Mouse (Mus musculus): ENCODE results near the gene Letmd1. TPM values are rescaled to one million over a fixed set of nuclear protein-coding genes. Genes with fewer than 3 reads are reported as not detected.
"Not testable (repeated sequence)": the region's sequence is repeated elsewhere in the genome, so short reads cannot be mapped to it uniquely, and the experiment has no call there.

Gene Letmd1
- polyA plus RNA-seq, 1 experiment from 2014 or later = 36.0 TPM

DNA sequence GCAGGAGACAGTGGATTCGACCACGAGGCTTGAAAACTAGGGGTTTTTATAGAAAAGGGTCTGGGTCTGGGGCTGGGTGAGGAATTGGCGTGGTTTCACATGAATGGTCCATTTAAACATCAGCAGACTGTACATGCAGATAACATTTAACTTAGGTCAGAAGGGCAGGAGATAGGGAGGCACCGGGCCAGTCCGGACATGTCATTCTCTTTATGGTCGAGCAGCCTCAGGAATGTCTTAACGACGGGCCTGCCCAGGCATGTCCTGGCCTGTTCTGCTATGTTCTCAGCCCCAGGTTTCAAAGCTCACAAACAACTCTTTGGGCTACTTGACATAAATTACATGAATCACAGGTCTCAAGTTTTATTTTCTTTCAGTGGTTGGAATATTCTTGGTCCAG is 30.7 kb downstream of the Letmd1 start:
- H3K4me1 ChIP-seq (replicated peaks; ENCODE audit: control insufficient read depth, insufficient read depth, low read length) = not testable (repeated sequence)

DNA sequence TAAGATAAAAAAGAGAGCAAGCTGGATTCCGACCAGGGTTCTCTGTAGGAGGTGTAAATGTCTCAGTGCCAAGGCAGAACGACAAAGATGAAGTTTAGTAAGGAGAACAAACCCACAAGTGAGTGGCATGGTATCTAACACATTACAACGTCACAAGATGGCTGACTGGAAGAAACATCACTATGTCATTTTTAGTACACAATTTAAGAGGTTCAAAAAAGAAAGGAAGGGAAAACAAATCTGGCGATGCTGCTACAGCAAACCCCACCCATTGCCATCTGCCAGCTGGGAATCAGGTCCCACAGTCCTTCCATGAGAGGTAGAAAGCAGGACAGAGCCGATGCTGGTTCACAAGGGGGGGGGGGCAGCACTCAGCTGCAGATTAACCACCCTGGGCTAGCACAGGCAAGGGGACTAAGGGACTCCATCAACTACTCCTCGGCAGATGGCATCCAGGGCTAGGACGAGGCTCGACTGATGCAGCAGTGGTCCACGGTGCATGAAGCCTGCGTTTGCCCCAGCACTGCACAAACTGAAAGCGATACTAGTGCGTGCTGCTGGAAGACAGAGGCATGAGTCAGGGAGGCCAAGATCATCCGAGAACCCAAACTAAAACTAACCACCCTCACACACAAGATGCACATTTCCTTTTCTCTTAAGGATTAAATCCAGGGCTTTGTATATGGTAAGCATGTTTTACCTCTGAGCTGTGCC is 39.8 kb downstream of the Letmd1 start:
- no peak overlapping the region for H3K4me2 ChIP-seq
- H3K4me1 ChIP-seq (replicated peaks; ENCODE audit: control insufficient read depth, insufficient read depth, low read length) = no peaks in the 10 kb centered on the region
- no peak overlapping the region for H3K27ac ChIP-seq (ENCODE audit: low read depth, low read length)
- H3K27me3 ChIP-seq (replicated peaks; ENCODE audit: control insufficient read depth, insufficient read depth, low read length) = no peaks in the 10 kb centered on the region
- no peak for DNase-seq (ENCODE audit: low spot score)
- 85% methylated on average over 13 of the region's 13 CpGs for WGBS
- no peaks in the 10 kb centered on the region for H3K9me3 ChIP-seq (ENCODE audit: control insufficient read depth, low read length)
- H3K9ac ChIP-seq (ENCODE audit: low read depth, low read length) = no peak overlapping the region
- H3K36me3 ChIP-seq (ENCODE audit: control insufficient read depth, insufficient read depth, low read length) = peaks cover 30% of the 10 kb centered on the region
- no peak overlapping the region for H3K4me3 ChIP-seq (ENCODE audit: low read depth, low read length)
- no peak for ATAC-seq (replicated peaks; ENCODE audit: low FRiP score)

More for the DNA sequence above, 30.7 kb downstream of the Letmd1 start:
- H3K9ac ChIP-seq (ENCODE audit: low read depth, low read length); H3K4me2 ChIP-seq; H3K27ac ChIP-seq (ENCODE audit: low read depth, low read length); H3K36me3 ChIP-seq (ENCODE audit: control insufficient read depth, insufficient read depth, low read length); H3K27me3 ChIP-seq (replicated peaks; ENCODE audit: control insufficient read depth, insufficient read depth, low read length); H3K9me3 ChIP-seq (ENCODE audit: control insufficient read depth, low read length); ATAC-seq (replicated peaks; ENCODE audit: low FRiP score); DNase-seq (ENCODE audit: low spot score); H3K4me3 ChIP-seq (ENCODE audit: low read depth, low read length): not testable (repeated sequence)
- 83% methylated on average over 8 of the region's 8 CpGs for WGBS

DNA sequence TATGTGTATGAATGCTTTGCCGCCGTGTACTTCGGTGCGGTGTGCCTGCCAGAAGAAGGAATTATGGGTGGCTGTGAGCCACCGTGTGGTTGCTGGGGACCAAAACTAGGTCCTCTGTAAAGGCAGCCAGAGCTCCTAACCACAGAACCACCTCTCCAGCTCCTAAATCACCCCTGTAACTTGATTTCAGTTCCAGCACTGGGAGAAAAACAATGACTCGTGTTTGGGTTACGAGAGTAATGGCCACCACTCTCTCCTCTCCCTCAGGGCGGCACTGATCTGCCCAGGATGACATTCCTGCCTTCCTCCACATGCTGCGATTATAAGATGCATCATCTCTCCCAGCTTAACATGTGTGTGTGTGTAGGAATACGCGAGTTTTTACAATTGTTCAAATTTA is 41.2 kb downstream of the Letmd1 start:
- no peak overlapping the region for H3K27ac ChIP-seq (ENCODE audit: low read depth, low read length)
- WGBS = 93% methylated on average over 11 of the region's 11 CpGs
- H3K9ac ChIP-seq (ENCODE audit: low read depth, low read length) = no peak overlapping the region
- H3K4me1 ChIP-seq (replicated peaks; ENCODE audit: control insufficient read depth, insufficient read depth, low read length) = no peaks in the 10 kb centered on the region
- H3K4me3 ChIP-seq (ENCODE audit: low read depth, low read length) = no peak overlapping the region
- DNase-seq (ENCODE audit: low spot score) = no peak
- ATAC-seq (replicated peaks; ENCODE audit: low FRiP score) = no peak
- H3K9me3 ChIP-seq (ENCODE audit: control insufficient read depth, low read length) = no peaks in the 10 kb centered on the region
- no peaks in the 10 kb centered on the region for H3K27me3 ChIP-seq (replicated peaks; ENCODE audit: control insufficient read depth, insufficient read depth, low read length)
- peaks cover 28% of the 10 kb centered on the region for H3K36me3 ChIP-seq (ENCODE audit: control insufficient read depth, insufficient read depth, low read length)
- H3K4me2 ChIP-seq = no peak overlapping the region

DNA sequence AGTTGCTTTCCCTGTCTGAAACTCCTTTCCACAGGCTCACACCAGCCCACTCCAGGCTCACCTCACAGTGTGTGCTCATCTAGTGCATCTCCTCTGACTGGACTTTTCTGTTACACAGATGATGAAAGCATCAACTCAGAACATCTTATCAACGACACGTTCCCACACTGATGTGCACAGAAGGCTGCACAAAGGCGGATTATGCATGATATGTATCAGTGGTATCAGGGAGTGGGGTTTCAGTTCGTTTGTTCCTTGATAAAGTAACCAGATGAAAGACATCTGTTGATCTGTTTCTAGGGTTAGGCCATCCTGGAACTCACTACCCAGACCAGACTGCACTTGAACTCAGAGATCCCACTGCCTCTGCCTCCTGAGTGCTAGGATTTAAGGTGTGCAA is 44.6 kb downstream of the Letmd1 start:
- ATAC-seq (replicated peaks; ENCODE audit: low FRiP score) (no peak), DNase-seq (ENCODE audit: low spot score) (no peak)
- peaks cover 24% of the 10 kb centered on the region for H3K36me3 ChIP-seq (ENCODE audit: control insufficient read depth, insufficient read depth, low read length)
- H3K9ac ChIP-seq (ENCODE audit: low read depth, low read length) = no peak overlapping the region
- no peak overlapping the region for H3K4me2 ChIP-seq
- no peak overlapping the region for H3K27ac ChIP-seq (ENCODE audit: low read depth, low read length)
- H3K9me3 ChIP-seq (ENCODE audit: control insufficient read depth, low read length) = no peaks in the 10 kb centered on the region
- no peaks in the 10 kb centered on the region for H3K4me1 ChIP-seq (replicated peaks; ENCODE audit: control insufficient read depth, insufficient read depth, low read length)
- H3K4me3 ChIP-seq (ENCODE audit: low read depth, low read length) = no peak overlapping the region
- H3K27me3 ChIP-seq (replicated peaks; ENCODE audit: control insufficient read depth, insufficient read depth, low read length) = no peaks in the 10 kb centered on the region
- 83% methylated on average over 4 of the region's 4 CpGs for WGBS

DNA sequence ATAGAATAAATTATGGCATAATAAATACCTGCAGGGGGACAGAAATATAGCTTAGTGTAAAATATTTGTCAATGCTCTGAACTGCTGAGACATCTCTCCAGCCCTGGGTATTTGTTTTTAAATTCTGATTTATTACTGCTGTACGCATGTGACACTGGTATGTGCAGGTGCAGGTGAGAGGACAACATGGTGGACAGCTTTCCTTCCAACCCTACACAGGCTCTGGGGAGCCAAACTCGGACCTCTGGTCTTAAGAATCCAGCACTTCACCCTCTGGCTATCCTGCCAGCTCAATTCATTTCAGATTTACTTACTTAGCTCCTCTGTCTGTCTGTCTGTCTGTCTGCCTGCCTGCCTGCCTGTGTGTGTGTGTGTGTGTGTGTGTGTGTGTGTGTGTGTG is 46.3 kb downstream of the Letmd1 start:
- no peak overlapping the region for H3K27ac ChIP-seq (ENCODE audit: low read depth, low read length)
- peaks cover 19% of the 10 kb centered on the region for H3K36me3 ChIP-seq (ENCODE audit: control insufficient read depth, insufficient read depth, low read length)
- H3K9me3 ChIP-seq (ENCODE audit: control insufficient read depth, low read length) = no peaks in the 10 kb centered on the region
- no peaks in the 10 kb centered on the region for H3K4me1 ChIP-seq (replicated peaks; ENCODE audit: control insufficient read depth, insufficient read depth, low read length)
- H3K27me3 ChIP-seq (replicated peaks; ENCODE audit: control insufficient read depth, insufficient read depth, low read length) = no peaks in the 10 kb centered on the region
- 84% methylated on average over 2 of the region's 2 CpGs for WGBS
- H3K4me2 ChIP-seq = no peak overlapping the region
- ATAC-seq (replicated peaks; ENCODE audit: low FRiP score) (no peak), DNase-seq (ENCODE audit: low spot score) (no peak)
- H3K4me3 ChIP-seq (ENCODE audit: low read depth, low read length) = no peak overlapping the region
- H3K9ac ChIP-seq (ENCODE audit: low read depth, low read length) = no peak overlapping the region

DNA sequence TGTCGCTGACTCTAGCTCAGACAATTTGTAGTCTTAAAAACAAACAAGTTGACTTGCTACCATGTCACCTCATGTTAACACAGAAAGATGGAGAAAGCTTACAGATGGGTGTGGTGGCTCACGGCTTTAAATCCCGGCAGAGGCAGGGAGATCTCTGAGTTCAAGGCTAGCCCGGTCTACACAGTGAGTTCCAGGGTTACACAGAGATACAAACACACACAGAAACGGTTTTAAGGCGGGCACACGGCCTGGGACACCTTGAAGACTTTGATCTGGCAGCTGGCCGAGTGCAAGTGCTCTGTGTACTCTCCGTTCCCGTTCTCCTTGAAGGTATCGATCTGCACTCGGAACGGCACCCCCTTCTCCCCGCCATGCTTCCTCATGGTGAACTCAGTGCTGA is 51.5 kb downstream of the Letmd1 start:
- Histone ChIP-seq H3K27ac (ENCODE audit: low read depth, low read length) (no peak overlapping the region), H3K4me1 (replicated peaks; ENCODE audit: control insufficient read depth, insufficient read depth, low read length) (no peaks in the 10 kb centered on the region), H3K4me2 (no peak overlapping the region), H3K27me3 (replicated peaks; ENCODE audit: control insufficient read depth, insufficient read depth, low read length) (no peaks in the 10 kb centered on the region), H3K9ac (ENCODE audit: low read depth, low read length) (no peak overlapping the region), H3K4me3 (ENCODE audit: low read depth, low read length) (no peak overlapping the region), H3K36me3 (ENCODE audit: control insufficient read depth, insufficient read depth, low read length) (peaks cover 4% of the 10 kb centered on the region; the same call in 1 of the 2 replicates), H3K9me3 (ENCODE audit: control insufficient read depth, low read length) (no peaks in the 10 kb centered on the region)
- 89% methylated on average over 14 of the region's 14 CpGs for WGBS
- no peak for ATAC-seq (replicated peaks; ENCODE audit: low FRiP score)
- no peak for DNase-seq (ENCODE audit: low spot score)

DNA sequence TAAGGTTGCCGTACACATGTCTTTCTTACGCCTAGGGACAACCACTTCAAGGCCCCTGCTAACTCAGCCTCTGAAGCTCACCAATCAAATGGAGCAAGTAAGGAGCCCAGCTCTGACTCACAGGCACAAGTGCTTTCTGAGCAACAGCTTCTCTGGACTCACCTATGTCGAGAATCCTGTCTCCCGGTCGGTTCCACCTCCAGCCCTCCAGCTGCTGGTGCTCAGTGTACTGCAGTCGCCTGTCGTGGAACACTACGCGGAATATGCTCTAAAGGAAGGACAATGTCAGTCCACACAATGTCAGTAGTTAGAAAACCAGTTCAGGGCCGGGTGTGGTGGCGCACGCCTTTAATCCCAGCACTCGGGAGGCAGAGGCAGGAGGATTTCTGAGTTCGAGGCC is 56.6 kb downstream of the Letmd1 start:
- H3K4me3 ChIP-seq (ENCODE audit: low read depth, low read length) = no peak overlapping the region
- DNase-seq (ENCODE audit: low spot score) (no peak), ATAC-seq (replicated peaks; ENCODE audit: low FRiP score) (no peak)
- no peak overlapping the region for H3K9ac ChIP-seq (ENCODE audit: low read depth, low read length)
- 93% methylated on average over 14 of the region's 14 CpGs for WGBS
- H3K4me1 ChIP-seq (replicated peaks; ENCODE audit: control insufficient read depth, insufficient read depth, low read length) = no peaks in the 10 kb centered on the region; the same call in 1 of the 2 replicates
- no peak overlapping the region for H3K4me2 ChIP-seq
- H3K27ac ChIP-seq (ENCODE audit: low read depth, low read length) = no peak overlapping the region
- H3K27me3 ChIP-seq (replicated peaks; ENCODE audit: control insufficient read depth, insufficient read depth, low read length) = no peaks in the 10 kb centered on the region
- no peaks in the 10 kb centered on the region for H3K9me3 ChIP-seq (ENCODE audit: control insufficient read depth, low read length)
- peaks cover 6% of the 10 kb centered on the region; the same call in 1 of the 2 replicates for H3K36me3 ChIP-seq (ENCODE audit: control insufficient read depth, insufficient read depth, low read length)

DNA sequence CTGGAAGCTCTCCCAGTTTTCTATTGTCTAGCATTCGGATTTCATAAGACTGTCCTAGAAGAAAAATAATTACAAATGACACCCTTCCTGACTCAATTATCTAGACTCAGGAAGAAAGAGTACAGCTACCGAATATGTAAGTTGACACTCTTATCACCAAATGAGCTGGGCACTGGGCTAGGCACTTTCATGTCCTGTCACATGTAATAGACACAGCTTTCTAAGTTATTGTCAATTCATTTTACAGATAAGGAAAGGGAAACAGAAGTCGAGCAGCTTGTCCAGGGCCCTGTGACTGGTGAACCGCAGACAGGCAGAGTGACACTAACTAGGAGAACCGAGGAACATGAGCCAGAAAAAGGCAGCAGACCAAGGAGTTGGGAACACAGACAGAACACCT is 59.1 kb downstream of the Letmd1 start:
- Histone ChIP-seq H3K4me3 (ENCODE audit: low read depth, low read length) (no peak overlapping the region), H3K27me3 (replicated peaks; ENCODE audit: control insufficient read depth, insufficient read depth, low read length) (no peaks in the 10 kb centered on the region), H3K36me3 (ENCODE audit: control insufficient read depth, insufficient read depth, low read length) (0 out of 2 replicates have a peak, but pooled peaks cover 2% of the 10 kb centered on the region), H3K4me1 (replicated peaks; ENCODE audit: control insufficient read depth, insufficient read depth, low read length) (no peaks in the 10 kb centered on the region; the same call in 1 of the 2 replicates), H3K9ac (ENCODE audit: low read depth, low read length) (no peak overlapping the region), H3K27ac (ENCODE audit: low read depth, low read length) (no peak overlapping the region), H3K9me3 (ENCODE audit: control insufficient read depth, low read length) (no peaks in the 10 kb centered on the region), H3K4me2 (no peak overlapping the region)
- DNase-seq (ENCODE audit: low spot score) = no peak
- 60% methylated on average over 5 of the region's 5 CpGs for WGBS
- no peak for ATAC-seq (replicated peaks; ENCODE audit: low FRiP score)
